Mouse (Mus musculus) neural tube, embryonic 14.5 days (tissue): ENCODE data around the gene Fus. TPM values are rescaled to one million over a fixed set of nuclear protein-coding genes. Genes with fewer than 3 reads are reported as not detected.

Experiments used
- ATAC-seq: fragments of 200-750 bp; cut with Nextera tagmentation; 2 replicates; pipeline ENCODE4 v1.8.0; 2017; ENCODE audit warnings: low read depth, mild to moderate bottlenecking, moderate TSS enrichment, moderate library complexity
- H3K27ac ChIP-seq: fragments of 300-500 bp; sonication (generic); 2 replicates; pipeline ENCODE4 v1.5.1; 2014; ENCODE audit warnings: low read depth, mild to moderate bottlenecking, control low read depth, low read length, moderate library complexity, mixed read lengths
- H3K27me3 ChIP-seq: fragments of 300-500 bp; sonication (generic); 2 replicates; pipeline ENCODE4 v1.6.1; 2014; ENCODE audit warnings: low read length; ENCODE audit not compliant: control insufficient read depth, insufficient read depth
- H3K36me3 ChIP-seq: fragments of 300-500 bp; sonication (generic); 2 replicates; pipeline ENCODE4 v1.6.1; 2014; ENCODE audit warnings: low read length, mixed read lengths; ENCODE audit not compliant: control insufficient read depth, insufficient read depth
- H3K4me1 ChIP-seq: fragments of 300-500 bp; sonication (generic); 2 replicates; pipeline ENCODE4 v1.6.1; 2014; ENCODE audit warnings: low read length; ENCODE audit not compliant: control insufficient read depth, insufficient read depth
- H3K4me2 ChIP-seq: fragments of 300-500 bp; sonication (generic); 2 replicates; pipeline ENCODE4 v1.6.1; 2014; ENCODE audit warnings: mild to moderate bottlenecking, low read depth, low read length, control low read depth
- H3K4me3 ChIP-seq: fragments of 300-500 bp; sonication (generic); 2 replicates; pipeline ENCODE4 v1.5.1; 2014; ENCODE audit warnings: low read depth, low read length, control low read depth, mixed read lengths
- H3K9ac ChIP-seq: fragments of 300-500 bp; sonication (generic); replicated peaks from 2 replicates; pipeline ENCODE4 v1.6.1; 2014; ENCODE audit warnings: low read depth, mild to moderate bottlenecking, control low read depth, low read length, mixed read lengths
- H3K9me3 ChIP-seq: fragments of 300-500 bp; sonication (generic); 2 replicates; pipeline ENCODE4 v1.6.1; 2016; ENCODE audit warnings: low read length; ENCODE audit not compliant: control insufficient read depth
- WGBS: fragments of 180-500 bp; shearing (Covaris S2); extraction: QIAGEN DNeasy Blood & Tissue Kit; methylation state at CpG from one replicate; pipeline ENCODE4 v1.1.7; 2014; 5-methylcytosine and 5-hydroxymethylcytosine counted together
- polyA plus RNA-seq: library from polyadenylated mRNA; unstranded; fragments of >200 nt; fragmentation: Nextera tagmentation; extraction: Ambion mirVana; gene quantifications from 2 replicates; pipeline ENCODE4 v1.2.1, GENCODE M21; 2014

Gene Fus
- 47.6 and 52.2 TPM in 2 replicates for polyA plus RNA-seq

GRCm38 (mm10) chr7:127967004-127967921, at the start of gene Fus:
TSS of gene Fus (plus strand) at chr7:127967457.
- Histone ChIP-seq H3K36me3 (peaks cover 23% of the 10 kb centered on the region), H3K4me2 (peak within 1 kb of the TSS; percentile 98), H3K9ac (peak within 1 kb of the TSS; percentile 98), H3K27ac (peak within 1 kb of the TSS; percentile 98), H3K4me1 (peaks cover 12% of the 10 kb centered on the region), H3K4me3 (peak within 1 kb of the TSS; percentile 98), H3K9me3 (no peaks in the 10 kb centered on the region), H3K27me3 (no peaks in the 10 kb centered on the region; the same call in 1 of the 2 replicates)
- ATAC-seq, result peak; percentile 93
- under 1% methylated on average over 92 of the region's 92 CpGs for WGBS

DNA sequence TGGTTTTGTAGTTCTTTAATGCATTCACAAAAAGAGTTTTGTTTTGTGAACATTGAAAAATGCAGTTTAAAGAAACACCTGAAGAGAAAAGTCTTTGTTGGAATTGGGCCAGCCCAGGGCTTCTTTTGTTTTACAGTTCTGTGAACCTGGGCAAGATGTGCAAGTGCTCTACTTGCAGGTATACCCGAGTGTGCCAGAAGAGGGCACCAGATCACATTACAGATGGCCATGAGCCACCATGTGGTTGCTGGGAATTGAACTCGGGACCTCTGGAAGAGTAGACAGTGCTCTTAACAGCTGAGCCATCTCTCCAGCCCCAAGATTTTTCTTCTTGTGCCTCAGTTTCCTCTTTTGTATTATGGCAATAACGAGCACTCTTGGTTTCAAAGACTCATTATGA, 49.1 kb upstream of the Fus start:
- Histone ChIP-seq H3K4me3 (no peak overlapping the region), H3K4me1 (peaks cover 1% of the 10 kb centered on the region; the same call in 1 of the 2 replicates), H3K9me3 (no peaks in the 10 kb centered on the region), H3K9ac (no peak overlapping the region), H3K27ac (no peak overlapping the region), H3K27me3 (no peaks in the 10 kb centered on the region), H3K4me2 (no peak overlapping the region), H3K36me3 (peaks cover 21% of the 10 kb centered on the region)
- WGBS, result 60% methylated on average over 3 of the region's 3 CpGs
- no peak for ATAC-seq

GRCm38 (mm10) chr7:127919290-127919689, 48.0 kb upstream of the Fus start:
- Histone ChIP-seq H3K9ac (no peak overlapping the region), H3K27ac (no peak overlapping the region), H3K36me3 (peaks cover 23% of the 10 kb centered on the region), H3K4me3 (no peak overlapping the region), H3K4me1 (no peaks in the 10 kb centered on the region), H3K4me2 (no peak overlapping the region), H3K9me3 (no peaks in the 10 kb centered on the region), H3K27me3 (no peaks in the 10 kb centered on the region)
- 78% methylated on average over 7 of the region's 7 CpGs for WGBS
- ATAC-seq, result no peak

GRCm38 (mm10) chr7:127921516-127921915, 45.7 kb upstream of the Fus start:
- H3K36me3 ChIP-seq, result peaks cover 33% of the 10 kb centered on the region; the same call in 1 of the 2 replicates
- H3K27ac ChIP-seq, result no peak overlapping the region

GRCm38 (mm10) chr7:127922451-127923275, 44.6 kb upstream of the Fus start:
- ATAC-seq, result no peak
- H3K9ac ChIP-seq, result no peak overlapping the region
- peaks cover 26% of the 10 kb centered on the region; the same call in 1 of the 2 replicates for H3K36me3 ChIP-seq
- H3K27me3 ChIP-seq, result no peaks in the 10 kb centered on the region
- no peaks in the 10 kb centered on the region for H3K9me3 ChIP-seq
- no peaks in the 10 kb centered on the region for H3K4me1 ChIP-seq
- H3K4me2 ChIP-seq, result no peak overlapping the region
- no peak overlapping the region for H3K4me3 ChIP-seq
- 86% methylated on average over 6 of the region's 6 CpGs for WGBS
- no peak overlapping the region for H3K27ac ChIP-seq

More at GRCm38 (mm10) chr7:127921516-127921915, 45.7 kb upstream of the Fus start:
- no peaks in the 10 kb centered on the region for H3K27me3 ChIP-seq
- H3K9me3 ChIP-seq, result no peaks in the 10 kb centered on the region
- no peaks in the 10 kb centered on the region for H3K4me1 ChIP-seq
- no peak overlapping the region for H3K4me2 ChIP-seq
- ATAC-seq, result no peak
- no peak overlapping the region for H3K9ac ChIP-seq
- no peak overlapping the region for H3K4me3 ChIP-seq
- WGBS, result 68% methylated on average over 8 of the region's 8 CpGs

GRCm38 (mm10) chr7:127923714-127924113, 43.5 kb upstream of the Fus start:
- H3K27me3 ChIP-seq, result peaks cover 6% of the 10 kb centered on the region; the same call in 1 of the 2 replicates
- H3K27ac ChIP-seq, result no peak overlapping the region
- H3K4me1 ChIP-seq, result no peaks in the 10 kb centered on the region
- no peaks in the 10 kb centered on the region for H3K9me3 ChIP-seq
- H3K4me2 ChIP-seq, result no peak overlapping the region
- 92% methylated on average over 5 of the region's 5 CpGs for WGBS
- no peak overlapping the region for H3K9ac ChIP-seq
- ATAC-seq, result no peak
- H3K4me3 ChIP-seq, result no peak overlapping the region
- H3K36me3 ChIP-seq, result peaks cover 26% of the 10 kb centered on the region; the same call in 1 of the 2 replicates

GRCm38 (mm10) chr7:127925252-127925651, 42.0 kb upstream of the Fus start:
- Histone ChIP-seq H3K4me3 (no peak overlapping the region), H3K9me3 (no peaks in the 10 kb centered on the region), H3K4me1 (no peaks in the 10 kb centered on the region), H3K4me2 (no peak overlapping the region), H3K36me3 (peaks cover 26% of the 10 kb centered on the region; the same call in 1 of the 2 replicates), H3K27me3 (peaks cover 7% of the 10 kb centered on the region; the same call in 1 of the 2 replicates), H3K27ac (no peak overlapping the region), H3K9ac (no peak overlapping the region)
- 78% methylated on average over 5 of the region's 5 CpGs for WGBS
- ATAC-seq, result no peak

DNA sequence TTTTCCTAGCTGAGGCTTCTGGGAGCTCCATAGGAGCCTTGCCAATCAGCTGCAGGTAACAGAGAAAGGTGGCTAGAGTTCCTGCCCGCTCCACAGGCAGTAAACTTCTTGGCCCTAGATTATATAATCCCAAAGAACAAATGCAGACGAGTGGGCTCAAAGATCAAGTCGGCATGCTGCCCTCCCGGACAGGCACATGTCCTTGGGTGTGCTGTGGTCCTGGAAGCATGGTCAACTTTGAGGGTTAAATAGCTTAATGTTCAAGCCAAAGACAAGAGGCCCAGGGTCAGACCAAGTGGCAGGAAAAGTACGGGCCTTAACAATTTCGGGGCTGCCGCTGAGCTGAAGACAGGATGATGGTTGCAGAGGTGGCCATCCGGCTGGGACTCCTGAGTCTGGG, 41.2 kb upstream of the Fus start:
- no peak for ATAC-seq
- Histone ChIP-seq H3K36me3 (peaks cover 26% of the 10 kb centered on the region; the same call in 1 of the 2 replicates), H3K27ac (no peak overlapping the region), H3K9me3 (no peaks in the 10 kb centered on the region), H3K4me3 (no peak overlapping the region), H3K9ac (no peak overlapping the region), H3K27me3 (peaks cover 7% of the 10 kb centered on the region; the same call in 1 of the 2 replicates), H3K4me1 (no peaks in the 10 kb centered on the region), H3K4me2 (no peak overlapping the region)
- WGBS, result 90% methylated on average over 8 of the region's 8 CpGs
